Mouse (Mus musculus) hindbrain, embryonic 12.5 days (tissue): ENCODE measurements at regions not wholly inside any gene's neighbourhood (a gene's known extent, or its start where the extent isn't known, plus 50 kb on each side); places are given as distances from the start of the nearest gene placed in this dataset.

ENCODE experiments used
- ATAC-seq: fragments of 200-750 bp; cut with Nextera tagmentation; 2 replicates; pipeline ENCODE4 v1.8.0; 2017; ENCODE audit warnings: moderate TSS enrichment; ENCODE audit not compliant: low FRiP score
- H3K27ac ChIP-seq: fragments of 300-500 bp; sonication (generic); 2 replicates; pipeline ENCODE4 v1.5.1; 2016; ENCODE audit warnings: mild to moderate bottlenecking
- H3K27me3 ChIP-seq: fragments of 300-500 bp; sonication (generic); 2 replicates; pipeline ENCODE4 v1.6.1; 2016; ENCODE audit warnings: mild to moderate bottlenecking
- H3K36me3 ChIP-seq: fragments of 300-500 bp; sonication (generic); 2 replicates; pipeline ENCODE4 v1.6.1; 2016; ENCODE audit warnings: mild to moderate bottlenecking
- H3K4me1 ChIP-seq: fragments of 300-500 bp; sonication (generic); 2 replicates; pipeline ENCODE4 v1.6.1; 2016
- H3K4me2 ChIP-seq: fragments of 300-500 bp; sonication (generic); replicated peaks from 2 replicates; pipeline ENCODE4 v1.6.1; 2016; ENCODE audit warnings: mild to moderate bottlenecking
- H3K4me3 ChIP-seq: fragments of 300-500 bp; sonication (generic); 2 replicates; pipeline ENCODE4 v1.5.1; 2016; ENCODE audit warnings: mild to moderate bottlenecking
- H3K9ac ChIP-seq: fragments of 300-500 bp; sonication (generic); 2 replicates; pipeline ENCODE4 v1.6.1; 2016; ENCODE audit warnings: mild to moderate bottlenecking, moderate library complexity
- H3K9me3 ChIP-seq: fragments of 300-500 bp; sonication (generic); replicated peaks from 2 replicates; pipeline ENCODE4 v1.6.1; 2016; ENCODE audit warnings: mild to moderate bottlenecking
- WGBS: fragments of 180-500 bp; shearing (Covaris S2); methylation state at CpG from one replicate; pipeline ENCODE4 v1.1.7; 2016; 5-methylcytosine and 5-hydroxymethylcytosine counted together

GRCm38 (mm10) chr8:115418056-115418455 is 289.5 kb downstream of the Maf start:
- 43% methylated on average over 6 of the region's 6 CpGs for WGBS
- Histone ChIP-seq H3K9me3 (no peaks in the 10 kb centered on the region), H3K27me3 (peaks cover 7% of the 10 kb centered on the region; the same call in 1 of the 2 replicates), H3K4me1 (peaks cover 10% of the 10 kb centered on the region), H3K4me3 (no peak overlapping the region), H3K9ac (no peak overlapping the region), H3K27ac (no peak overlapping the region), H3K4me2 (no peak overlapping the region), H3K36me3 (no peaks in the 10 kb centered on the region)
- no peak for ATAC-seq

- H3K4me2 ChIP-seq: no peak overlapping the region
- 11% methylated on average over 7 of the region's 7 CpGs for WGBS
- H3K4me3 ChIP-seq: no peak overlapping the region
- no peak overlapping the region for H3K9ac ChIP-seq
- ATAC-seq: peak; percentile 84
- no peaks in the 10 kb centered on the region for H3K9me3 ChIP-seq
- H3K4me1 ChIP-seq: peaks cover 10% of the 10 kb centered on the region
- H3K27ac ChIP-seq: no peak overlapping the region
- H3K36me3 ChIP-seq: no peaks in the 10 kb centered on the region
- peaks cover 4% of the 10 kb centered on the region; the same call in 1 of the 2 replicates for H3K27me3 ChIP-seq
Measured at GRCm38 (mm10) chr8:115414061-115414473, 293.5 kb downstream of the Maf start.

GRCm38 (mm10) chr8:115411756-115412155 is 295.8 kb downstream of the Maf start:
- Histone ChIP-seq H3K9me3 (0 out of 2 replicates have a peak, but pooled peaks cover 5% of the 10 kb centered on the region), H3K36me3 (no peaks in the 10 kb centered on the region), H3K27ac (no peak overlapping the region), H3K27me3 (peaks cover under 1% of the 10 kb centered on the region; the same call in 1 of the 2 replicates), H3K4me2 (no peak overlapping the region), H3K9ac (no peak overlapping the region), H3K4me3 (no peak overlapping the region), H3K4me1 (peaks cover 10% of the 10 kb centered on the region)
- WGBS: 86% methylated on average over 5 of the region's 5 CpGs
- ATAC-seq: no peak

- 96% methylated on average over 4 of the region's 4 CpGs for WGBS
- no peaks in the 10 kb centered on the region for H3K36me3 ChIP-seq
- H3K9ac ChIP-seq: no peak overlapping the region
- H3K4me1 ChIP-seq: peaks cover 10% of the 10 kb centered on the region
- no peak overlapping the region for H3K27ac ChIP-seq
- no peaks in the 10 kb centered on the region for H3K27me3 ChIP-seq
- H3K4me3 ChIP-seq: no peak overlapping the region
- 0 out of 2 replicates have a peak, but pooled peaks cover 5% of the 10 kb centered on the region for H3K9me3 ChIP-seq
- no peak for ATAC-seq
- no peak overlapping the region for H3K4me2 ChIP-seq
Measured at GRCm38 (mm10) chr8:115411061-115411460, 296.5 kb downstream of the Maf start.

- no peak overlapping the region for H3K9ac ChIP-seq
- H3K36me3 ChIP-seq: no peaks in the 10 kb centered on the region
- no peak for ATAC-seq
- H3K27me3 ChIP-seq: no peaks in the 10 kb centered on the region
- H3K27ac ChIP-seq: no peak overlapping the region
- H3K9me3 ChIP-seq: 0 out of 2 replicates have a peak, but pooled peaks cover 5% of the 10 kb centered on the region
- H3K4me2 ChIP-seq: no peak overlapping the region
- WGBS: 96% methylated on average over 3 of the region's 3 CpGs
- peaks cover 10% of the 10 kb centered on the region for H3K4me1 ChIP-seq
- no peak overlapping the region for H3K4me3 ChIP-seq
Measured at GRCm38 (mm10) chr8:115410191-115410590, 297.4 kb downstream of the Maf start.

- H3K9me3 ChIP-seq: 0 out of 2 replicates have a peak, but pooled peaks cover 5% of the 10 kb centered on the region
- 95% methylated on average over 4 of the region's 4 CpGs for WGBS
Measured at GRCm38 (mm10) chr8:115407535-115407934, 300.1 kb downstream of the Maf start.

GRCm38 (mm10) chr8:115403601-115404000 is 304.0 kb downstream of the Maf start:
- H3K27me3 ChIP-seq: no peaks in the 10 kb centered on the region
- H3K9me3 ChIP-seq: 0 out of 2 replicates have a peak, but pooled peaks cover 5% of the 10 kb centered on the region
- no peak overlapping the region for H3K27ac ChIP-seq
- H3K4me3 ChIP-seq: no peak overlapping the region
- no peak for ATAC-seq
- WGBS: 73% methylated on average over 4 of the region's 4 CpGs
- H3K9ac ChIP-seq: no peak overlapping the region
- no peaks in the 10 kb centered on the region for H3K4me1 ChIP-seq
- no peak overlapping the region for H3K4me2 ChIP-seq
- H3K36me3 ChIP-seq: no peaks in the 10 kb centered on the region

More at GRCm38 (mm10) chr8:115407535-115407934, 300.1 kb downstream of the Maf start:
- H3K4me3 ChIP-seq: no peak overlapping the region
- H3K27me3 ChIP-seq: no peaks in the 10 kb centered on the region
- no peak for ATAC-seq
- no peaks in the 10 kb centered on the region for H3K4me1 ChIP-seq
- no peak overlapping the region for H3K4me2 ChIP-seq
- H3K36me3 ChIP-seq: no peaks in the 10 kb centered on the region
- H3K27ac ChIP-seq: no peak overlapping the region
- no peak overlapping the region for H3K9ac ChIP-seq

- no peak overlapping the region for H3K4me3 ChIP-seq
- 61% methylated on average over 10 of the region's 10 CpGs for WGBS
- H3K27me3 ChIP-seq: no peaks in the 10 kb centered on the region
- 0 out of 2 replicates have a peak, but pooled peaks cover 5% of the 10 kb centered on the region for H3K9me3 ChIP-seq
- H3K9ac ChIP-seq: no peak overlapping the region
- no peak overlapping the region for H3K27ac ChIP-seq
- H3K4me2 ChIP-seq: no peak overlapping the region
- ATAC-seq: no peak
- H3K36me3 ChIP-seq: no peaks in the 10 kb centered on the region
- no peaks in the 10 kb centered on the region for H3K4me1 ChIP-seq
Measured at GRCm38 (mm10) chr8:115402471-115403197, 305.0 kb downstream of the Maf start.
